Mouse (Mus musculus): ENCODE measurements around the gene Il18.

DNA sequence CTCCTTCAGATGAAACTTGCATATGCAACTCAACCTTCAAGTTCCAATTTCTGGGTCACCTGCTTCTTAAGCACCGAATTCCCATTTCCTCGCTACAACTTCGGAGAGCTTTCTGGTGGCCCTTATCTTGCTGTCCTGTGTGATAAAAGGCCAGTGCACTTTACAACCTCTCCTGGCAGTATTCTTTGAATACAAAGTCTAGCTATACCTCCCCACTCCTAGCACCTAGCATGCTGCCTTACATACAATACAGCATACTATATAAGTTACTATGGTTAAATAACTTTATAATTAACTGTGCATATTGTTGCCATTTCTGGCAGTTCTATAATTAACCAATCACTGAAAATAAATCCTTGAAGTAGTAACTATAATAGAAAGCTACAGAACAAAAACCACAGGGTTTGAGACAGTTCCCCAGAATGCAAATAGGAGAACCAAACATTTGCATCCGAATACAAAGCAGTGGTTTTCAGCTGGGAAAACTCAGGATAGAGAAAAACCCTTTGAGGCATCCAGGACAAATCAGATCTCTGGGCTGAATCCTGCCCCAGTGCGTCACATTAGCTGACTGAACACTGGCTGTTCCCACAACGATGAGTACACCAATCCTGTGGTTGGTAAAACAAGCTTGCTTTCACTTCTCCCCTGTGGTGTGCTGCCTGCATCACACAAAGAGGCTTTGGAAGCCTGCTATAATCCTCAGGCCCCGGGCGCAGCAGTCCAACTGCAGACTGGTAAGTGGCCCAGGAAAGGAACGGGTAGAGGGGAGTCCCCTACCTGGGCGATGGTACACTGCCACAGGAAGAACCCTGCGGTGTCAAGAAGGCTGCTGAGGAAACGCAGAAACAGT, at the start of gene Il18:
- TF ChIP-seq POLR2A (IDR thresholded peaks at IDR 0.05; ENCODE audit: extremely low read depth, insufficient read depth, low read length): no peak; the same call in 1 of the 2 replicates
- TF ChIP-seq CTCF (IDR thresholded peaks at IDR 0.05; ENCODE audit: extremely low read depth, insufficient read depth, low read length): no peak

Data from cortical plate, adult 2 months (tissue).